Mouse (Mus musculus) skeletal muscle tissue, adult 2 months (tissue): ENCODE measurements around the gene Chrm5.
"Not testable (repeated sequence)": the region's sequence is repeated elsewhere in the genome, so short reads cannot be mapped to it uniquely, and the experiment has no call there.

Source experiments
- DNase-seq: peaks from one replicate; pipeline ENCODE4 v3.0.0-alpha.2; 2012; ENCODE audit warnings: low read depth, low spot score

The Chrm5 gene

GRCm38 (mm10) chr2:112482533-112483333 is 2.2 kb upstream of the Chrm5 start:
- DNase-seq: no peak

GRCm38 (mm10) chr2:112481564-112481963 is 995 bp upstream of the Chrm5 start:
- no peak for DNase-seq

- DNase-seq: no peak
These were observed 4.0 kb downstream of the Chrm5 start for GRCm38 (mm10) chr2:112476554-112476953.

- no peak for DNase-seq
These were observed 5.4 kb downstream of the Chrm5 start for GRCm38 (mm10) chr2:112474997-112475724.

- DNase-seq: no peak
These were observed 8.5 kb downstream of the Chrm5 start for GRCm38 (mm10) chr2:112472076-112472475.

- peak; percentile 24 for DNase-seq
These were observed 9.6 kb downstream of the Chrm5 start for GRCm38 (mm10) chr2:112470961-112471381.

GRCm38 (mm10) chr2:112469542-112469941 is 11.0 kb downstream of the Chrm5 start:
- no peak for DNase-seq

GRCm38 (mm10) chr2:112460557-112460956 is 20.0 kb downstream of the Chrm5 start:
- DNase-seq: no peak

GRCm38 (mm10) chr2:112454862-112455564 is 25.6 kb downstream of the Chrm5 start, which contains the start of gene Emc7:
Emc7 (plus strand) TSS chr2:112454997.
- DNase-seq: peak; percentile 94

GRCm38 (mm10) chr2:112454125-112454861 is 26.3 kb downstream of the Chrm5 start:
- no peak for DNase-seq

- not testable (repeated sequence) for DNase-seq
These were observed 28.1 kb downstream of the Chrm5 start for GRCm38 (mm10) chr2:112452513-112452912.

- DNase-seq: no peak
These were observed 30.8 kb downstream of the Chrm5 start for GRCm38 (mm10) chr2:112449597-112450296.

GRCm38 (mm10) chr2:112448510-112449059 is 32.0 kb downstream of the Chrm5 start:
- no peak for DNase-seq

- not testable (repeated sequence) for DNase-seq
These were observed 32.5 kb downstream of the Chrm5 start for GRCm38 (mm10) chr2:112448046-112448445.

- DNase-seq: no peak
These were observed 35.1 kb downstream of the Chrm5 start for GRCm38 (mm10) chr2:112445511-112445910.

- no peak for DNase-seq
These were observed 37.1 kb downstream of the Chrm5 start for GRCm38 (mm10) chr2:112443491-112443890.

GRCm38 (mm10) chr2:112437589-112437988 is 43.0 kb downstream of the Chrm5 start:
- DNase-seq: no peak

- DNase-seq: no peak
These were observed 44.3 kb downstream of the Chrm5 start for GRCm38 (mm10) chr2:112436292-112436691.

- DNase-seq: no peak
These were observed 47.2 kb downstream of the Chrm5 start for GRCm38 (mm10) chr2:112433359-112433758.

- no peak for DNase-seq
These were observed 48.0 kb downstream of the Chrm5 start for GRCm38 (mm10) chr2:112432523-112432922.
